Mouse (Mus musculus) liver, embryonic 18 days (tissue): ENCODE results near the gene Olfr213. TPM values are rescaled to one million over a fixed set of nuclear protein-coding genes. Genes with fewer than 3 reads are reported as not detected.

Experiments used
- polyA plus RNA-seq: library from polyadenylated mRNA; depleted of rRNA; stranded (reverse); fragments of >200 nt; gene quantifications from 2 replicates; pipeline ENCODE4 v1.2.3, GENCODE M21; 2012; rRNA removed

The Olfr213 gene
- polyA plus RNA-seq, result not detected in 2 replicates

DNA sequence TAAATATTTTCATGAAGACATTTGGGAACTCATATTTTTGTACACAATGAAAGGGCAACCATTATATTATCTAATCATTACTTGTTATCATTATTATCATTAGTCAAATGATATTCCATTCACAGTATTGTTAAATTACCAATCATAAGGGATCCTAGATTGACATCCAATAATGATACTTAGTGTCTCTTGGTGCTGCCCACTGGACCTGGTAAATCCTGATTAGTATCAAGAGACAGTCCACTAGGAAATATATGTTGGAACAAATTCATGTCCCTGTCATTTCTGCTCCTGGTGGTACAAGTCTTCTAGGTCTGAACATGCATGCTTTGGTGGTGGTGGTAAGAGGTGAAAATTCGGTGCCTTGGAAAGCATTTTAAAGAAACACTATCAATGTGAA is at the start of gene Olfr213:
TSS of gene Olfr213 (plus strand) at position 301 of the 400 bp plus-strand sequence.

DNA sequence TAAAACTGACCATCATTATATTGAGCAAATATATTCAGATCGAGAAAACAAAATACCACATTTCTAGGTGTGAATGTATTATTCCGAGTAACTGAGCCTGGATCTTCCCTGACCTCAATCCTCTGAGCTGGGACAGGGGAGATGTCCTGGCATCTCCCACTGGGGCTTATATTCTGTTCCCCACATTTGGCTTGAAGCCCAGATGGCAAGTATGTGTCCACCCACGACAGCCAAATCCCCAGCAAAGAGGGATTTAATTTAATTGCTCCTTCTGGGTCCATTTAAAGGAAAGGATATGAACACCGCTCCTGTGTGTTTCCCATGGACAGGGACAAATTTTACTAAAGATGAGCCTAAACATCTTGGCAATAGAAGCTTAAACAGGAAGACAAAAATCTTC is 49.5 kb upstream of the Olfr213 start, which contains the start of gene Olfr211:
TSS of gene Olfr211 (plus strand) at position 301 of the 400 bp plus-strand sequence.

DNA sequence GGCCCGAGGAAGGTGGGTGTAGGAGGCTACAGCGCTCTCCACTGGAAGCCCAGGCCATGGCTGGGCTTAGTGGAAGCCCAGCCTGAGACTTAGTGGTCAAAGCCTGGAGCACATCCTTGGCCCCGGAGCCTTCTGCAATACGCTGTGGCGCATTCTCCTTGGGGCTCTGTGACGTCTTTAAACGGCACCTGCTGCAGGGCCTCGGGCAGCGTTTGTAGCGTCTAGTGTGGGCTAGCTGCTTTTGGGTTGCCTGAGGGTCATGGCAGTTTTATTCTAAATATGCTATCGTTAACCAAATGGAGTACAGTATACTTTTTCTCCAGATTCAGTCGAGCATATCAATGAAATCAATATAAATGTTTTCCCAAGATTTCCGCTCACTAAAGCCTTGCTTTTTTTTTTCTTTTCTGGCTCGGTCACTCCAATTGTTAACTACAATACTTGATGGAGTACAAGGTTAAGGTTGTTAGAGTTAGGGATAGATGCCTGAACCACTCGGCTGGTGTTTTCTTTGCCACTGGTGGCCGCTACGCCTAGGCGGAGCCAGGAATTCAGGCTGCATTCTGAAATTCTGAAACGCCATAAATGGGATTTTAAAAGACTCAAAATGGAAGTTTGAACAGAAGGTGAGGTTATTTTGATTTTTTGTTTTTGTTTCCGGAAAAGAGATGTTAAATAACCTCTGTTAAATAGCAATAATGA is 31.8 kb upstream of the Olfr213 start, which contains the start of gene Olfr212:
TSS of gene Olfr212 (plus strand) at position 215 of the 702 bp plus-strand sequence.

DNA sequence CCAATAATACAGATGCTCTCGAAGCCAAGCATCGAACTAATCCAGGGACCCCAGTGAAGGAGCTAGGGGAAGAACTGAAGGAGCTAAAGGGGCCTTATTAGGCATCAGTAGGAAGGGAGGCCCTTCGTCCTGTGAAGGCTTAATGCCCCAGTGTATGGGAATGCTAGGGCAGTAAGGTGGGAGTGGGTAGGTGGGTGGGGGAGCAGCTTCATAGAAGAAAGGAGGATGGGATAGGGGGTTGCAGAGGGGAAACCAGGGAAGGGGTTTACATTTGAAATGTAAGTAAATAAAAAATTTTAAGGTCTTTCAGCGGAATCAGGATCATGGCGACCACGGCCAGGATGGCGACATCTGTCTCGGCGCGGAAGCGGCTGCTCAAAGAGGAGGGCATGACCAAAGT is 12.6 kb downstream of the Olfr213 start, which contains the start of gene Gm5580:
TSS of gene Gm5580 (plus strand) at position 301 of the 400 bp plus-strand sequence.

DNA sequence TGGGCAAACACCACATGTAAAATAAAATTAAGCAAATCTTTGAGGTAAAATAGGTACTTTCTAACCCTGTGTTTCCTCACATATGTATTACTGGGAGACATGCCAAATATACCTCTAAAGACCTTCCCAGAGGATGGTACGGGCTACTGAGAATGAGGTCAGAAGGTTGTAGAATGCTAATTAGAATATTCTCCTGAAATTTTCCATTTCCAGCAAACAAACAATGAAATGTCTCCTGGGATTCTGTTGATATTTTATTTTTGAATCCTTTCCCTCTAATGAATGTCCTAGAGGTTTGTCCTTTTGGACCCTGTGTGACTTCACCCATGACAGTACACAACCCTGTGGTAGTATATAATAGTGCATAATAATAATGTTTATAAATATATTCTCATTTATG is 15.7 kb downstream of the Olfr213 start, which contains the start of gene Olfr214:
TSS of gene Olfr214 (plus strand) at position 301 of the 400 bp plus-strand sequence.

DNA sequence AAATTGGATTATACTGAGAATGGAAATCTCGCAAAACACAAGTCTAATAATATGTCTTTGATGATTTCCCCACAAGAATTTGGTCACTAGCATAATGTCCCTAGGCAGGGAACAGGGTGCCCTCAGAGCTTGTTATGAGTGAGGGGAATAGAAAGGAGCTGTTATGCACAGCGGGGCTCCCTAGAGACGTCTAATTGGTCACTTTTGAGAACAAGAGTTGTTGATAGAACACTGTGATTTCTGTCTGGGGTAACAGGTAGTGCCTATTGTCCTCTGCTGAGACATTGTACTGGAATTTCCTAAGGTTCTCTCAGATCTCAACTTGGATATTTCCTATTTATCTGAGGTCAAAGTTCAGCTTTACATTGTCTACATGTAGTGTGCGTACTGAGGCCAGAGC is 45.8 kb downstream of the Olfr213 start, which contains the start of gene Olfr215:
TSS of gene Olfr215 (minus strand) at position 101 of the 400 bp plus-strand sequence.

Other genes with a start within 250 kb of the Olfr213 start
- gene March8, start 200.4 kb upstream of the Olfr213 start, polyA plus RNA-seq, result 51.5 and 57.2 TPM in 2 replicates
- 4.3 and 5.5 TPM in 2 replicates for gene Alox5, start 77.3 kb upstream of the Olfr213 start, polyA plus RNA-seq
- gene Olfr211, start 49.4 kb upstream of the Olfr213 start, polyA plus RNA-seq, result not detected in 2 replicates
- not detected in 2 replicates for gene Olfr212, start 31.9 kb upstream of the Olfr213 start, polyA plus RNA-seq
- gene Gm5580, start 12.7 kb downstream of the Olfr213 start, polyA plus RNA-seq, result 0.03 and 0.04 TPM in 2 replicates
- not detected in 2 replicates for gene Olfr214, start 15.8 kb downstream of the Olfr213 start, polyA plus RNA-seq
- gene Olfr215, start 45.7 kb downstream of the Olfr213 start, polyA plus RNA-seq, result not detected in 2 replicates
- 19.6 and 20.7 TPM in 2 replicates for gene Zfp422, start 90.5 kb downstream of the Olfr213 start, polyA plus RNA-seq
- gene Depp1, start 112.2 kb downstream of the Olfr213 start, polyA plus RNA-seq, result 110 and 114 TPM in 2 replicates
- 3.0 and 3.4 TPM in 2 replicates for gene Rassf4, start 135.5 kb downstream of the Olfr213 start, polyA plus RNA-seq
- under 0.01 and 0.04 TPM in 2 replicates for gene Tmem72, start 178.5 kb downstream of the Olfr213 start, polyA plus RNA-seq